Mouse (Mus musculus) left cerebral cortex, postnatal 25 days (tissue): ENCODE measurements at regions not wholly inside any gene's neighbourhood (a gene's known extent, or its start where the extent isn't known, plus 50 kb on each side); places are given as distances from the start of the nearest gene placed in this dataset.
"Not testable (repeated sequence)": the region's sequence is repeated elsewhere in the genome, so short reads cannot be mapped to it uniquely, and the experiment has no call there.

ENCODE experiments used
- DNase-seq, 2 experiments: peaks; one replicate each; pipeline ENCODE4 v3.0.0; 2022; ENCODE audit warnings: low spot score in 2 of 2, mixed read lengths in 1 of 2
- intact Hi-C: fragments of 180-260 bp; cut with DNase I; formaldehyde crosslinking; loops from one replicate; pipeline ENCODE4 v1.15.1; 2025

DNA sequence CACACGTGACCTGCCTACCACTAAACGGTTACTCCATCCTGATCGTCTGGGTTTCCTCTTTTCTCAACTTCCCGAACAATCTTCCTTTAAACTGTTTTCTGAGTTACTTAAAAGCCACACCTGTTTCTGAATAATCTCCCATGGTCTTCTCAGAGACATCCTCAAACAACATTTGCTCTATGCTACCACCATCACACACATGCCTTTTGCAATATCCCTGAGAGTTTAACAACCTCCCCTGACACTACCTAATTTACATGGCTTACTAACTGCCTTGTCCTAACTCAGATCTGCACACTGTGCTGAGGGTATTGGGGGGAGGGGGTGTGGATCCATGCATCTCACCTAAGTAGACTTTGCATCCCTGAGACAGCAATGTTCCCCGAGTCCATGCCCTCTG is 178.6 kb downstream of the Gxylt1 start:
- intact Hi-C loops: no loop called here
- DNase-seq: no peak

- intact Hi-C loops: no loop called here
- no peak for DNase-seq
Measured at GRCm38 (mm10) chr15:93095224-93095623, 179.8 kb downstream of the Gxylt1 start.

GRCm38 (mm10) chr15:93094202-93095135 is 180.5 kb downstream of the Gxylt1 start:
- intact Hi-C loops: no loop called here
- DNase-seq: no peak

DNA sequence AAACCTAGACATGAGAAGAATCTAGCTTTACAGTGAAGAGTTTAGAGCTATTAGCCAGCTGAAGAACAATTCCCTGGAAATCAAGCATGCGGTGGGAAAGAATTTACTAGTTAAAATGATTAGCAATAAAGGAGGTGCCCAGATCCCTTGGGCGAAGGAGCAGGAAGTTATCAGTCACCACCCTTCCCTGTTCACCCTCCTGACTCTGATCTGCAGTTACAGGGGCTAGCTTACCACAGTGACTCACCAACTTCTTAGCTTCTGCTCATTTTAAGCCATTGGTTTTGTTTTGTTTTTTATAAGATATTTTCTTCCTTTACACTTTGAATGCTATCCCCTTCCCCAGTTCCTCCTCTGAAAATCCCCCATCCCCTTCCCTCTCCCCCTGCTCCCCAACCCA is 183.6 kb downstream of the Gxylt1 start:
- DNase-seq: no peak
- intact Hi-C loops: no loop called here

GRCm38 (mm10) chr15:93089347-93089746 is 185.6 kb downstream of the Gxylt1 start:
- intact Hi-C loops: loop anchor here (5.0 kb wide), 1 partner anchor 128 kb away; no protein-coding TSS in a partner anchor
- peak; percentile 28 to 55 for DNase-seq

DNA sequence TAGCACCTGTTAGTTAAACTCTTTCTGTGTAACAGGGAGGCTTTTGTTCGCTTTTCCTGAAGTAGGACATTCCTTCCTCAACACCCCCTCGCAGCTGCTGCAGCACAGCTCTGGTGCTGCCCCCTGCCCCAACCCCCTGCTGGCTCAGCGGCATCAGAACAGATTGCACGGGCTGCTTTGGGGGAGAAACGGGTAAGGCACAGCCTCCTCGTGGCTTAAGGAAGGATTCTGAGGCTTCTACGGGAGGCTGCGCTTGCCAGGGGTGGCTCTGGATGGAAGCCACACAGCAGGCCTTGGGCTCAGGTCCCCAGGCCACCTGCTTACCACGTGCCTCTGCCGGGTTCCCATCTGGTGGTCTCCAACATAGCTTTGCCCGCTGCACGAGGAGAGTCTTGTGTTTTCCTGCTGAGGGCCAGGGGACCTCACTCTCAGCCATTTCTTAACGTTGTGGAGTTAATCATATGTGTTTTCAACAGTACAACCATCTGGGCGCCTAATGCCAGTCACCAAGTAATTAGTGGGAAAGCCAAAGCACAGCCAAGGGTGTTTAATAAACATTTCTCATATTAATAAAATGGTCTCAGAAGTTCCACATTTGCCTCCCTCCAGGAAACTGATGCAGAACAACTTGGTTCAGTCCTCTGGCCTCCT is 189.9 kb downstream of the Gxylt1 start:
- intact Hi-C loops: loop anchor here (5.0 kb wide), 1 partner anchor 132 kb away; no protein-coding TSS in a partner anchor
- DNase-seq: peak; percentile 11 to 47

GRCm38 (mm10) chr15:93074070-93074469 is 200.9 kb downstream of the Gxylt1 start:
- DNase-seq: no peak
- intact Hi-C loops: no loop called here

DNA sequence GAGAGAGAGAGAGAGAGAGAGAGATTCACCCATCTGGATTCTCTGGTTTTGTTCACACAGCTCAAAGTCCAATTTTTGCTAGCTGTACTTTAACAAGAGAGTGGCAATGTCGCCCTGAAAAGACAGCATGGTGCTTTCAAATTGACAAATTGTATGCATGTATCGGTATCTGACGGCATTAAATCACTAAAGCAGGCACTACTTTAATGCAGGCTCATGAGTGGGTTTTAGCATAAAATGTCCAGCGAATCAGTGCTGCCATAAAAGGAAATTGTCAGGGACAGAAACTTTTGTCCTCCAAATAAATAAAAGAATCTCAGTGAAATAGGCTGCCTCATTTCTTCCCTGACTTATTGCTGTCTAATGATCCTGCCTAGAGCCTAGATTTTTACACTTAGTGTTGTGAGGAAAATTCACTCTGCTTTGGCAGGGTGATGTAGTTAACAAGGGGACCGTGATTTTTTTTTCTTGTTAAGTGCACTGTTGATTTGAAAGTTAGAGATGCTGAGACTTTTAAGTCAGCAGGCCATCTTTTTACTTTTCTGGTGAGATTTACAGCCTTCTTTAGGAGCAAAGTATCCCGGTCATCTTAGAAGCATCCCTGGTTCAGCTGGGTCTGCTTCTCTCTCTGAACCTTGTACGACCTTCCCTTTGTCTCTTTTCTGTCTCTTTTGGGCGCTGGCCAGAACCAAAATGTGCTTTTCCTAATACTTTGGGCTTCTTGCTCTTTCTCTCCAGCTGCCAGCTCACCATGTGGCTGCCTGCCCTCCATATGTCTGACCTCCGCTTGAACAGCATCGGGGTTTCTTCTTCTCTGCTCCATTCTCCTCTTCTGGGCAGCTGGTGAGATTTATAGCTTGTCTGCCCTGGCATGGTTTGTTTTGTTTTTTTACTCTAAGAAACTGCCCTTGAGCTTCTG is 212.5 kb downstream of the Gxylt1 start:
- no peak for DNase-seq
- intact Hi-C loops: no loop called here

DNA sequence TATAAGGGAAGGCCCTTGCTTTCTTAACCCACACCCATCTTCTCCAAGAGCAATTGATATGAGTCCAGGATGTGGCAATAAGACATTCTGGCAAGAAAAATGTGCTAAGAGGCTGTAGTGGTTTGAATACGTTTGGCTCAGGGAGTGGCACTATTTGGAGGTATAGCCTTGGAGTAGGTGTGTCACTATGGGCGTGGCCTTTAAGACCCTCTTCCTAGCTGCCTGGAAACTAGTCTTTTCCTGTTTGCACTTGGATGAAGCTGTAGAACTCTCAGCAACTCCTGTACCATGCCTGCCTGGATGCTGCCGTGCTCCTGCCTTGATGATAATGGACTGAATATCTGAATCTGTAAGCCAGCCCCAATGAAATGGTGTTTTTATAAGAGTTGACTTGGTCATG is 221.5 kb downstream of the Gxylt1 start:
- intact Hi-C loops: no loop called here
- DNase-seq: no peak

GRCm38 (mm10) chr15:93027185-93027584 is 247.8 kb downstream of the Gxylt1 start:
- intact Hi-C loops: no loop called here
- no peak for DNase-seq

GRCm38 (mm10) chr15:93026456-93027078 is 248.4 kb downstream of the Gxylt1 start:
- intact Hi-C loops: no loop called here
- DNase-seq: peak in 1 of 2 experiments; percentile 12

DNA sequence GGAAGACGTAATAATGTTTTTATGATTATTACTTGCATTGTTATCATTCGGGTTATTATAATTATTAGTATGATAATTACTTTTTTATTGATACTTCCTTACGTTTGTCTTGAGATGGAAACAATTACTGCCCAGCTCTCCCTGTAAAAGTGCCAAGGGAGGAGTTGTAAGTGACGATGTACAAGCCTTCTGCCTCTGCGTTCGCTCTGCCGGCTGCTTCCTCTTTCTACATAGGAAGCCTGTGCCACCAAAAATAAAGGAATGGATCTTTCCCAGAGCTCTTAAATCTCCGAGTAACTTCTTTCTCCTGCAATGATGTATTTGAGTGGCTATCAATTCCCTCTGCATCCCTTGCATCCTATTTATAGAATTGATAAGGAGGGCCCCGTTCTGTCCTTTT is 249.2 kb downstream of the Gxylt1 start:
- DNase-seq: no peak
- intact Hi-C loops: no loop called here

- no peak for DNase-seq
- intact Hi-C loops: no loop called here
Measured at GRCm38 (mm10) chr15:93024171-93024570, 250.8 kb downstream of the Gxylt1 start.

DNA sequence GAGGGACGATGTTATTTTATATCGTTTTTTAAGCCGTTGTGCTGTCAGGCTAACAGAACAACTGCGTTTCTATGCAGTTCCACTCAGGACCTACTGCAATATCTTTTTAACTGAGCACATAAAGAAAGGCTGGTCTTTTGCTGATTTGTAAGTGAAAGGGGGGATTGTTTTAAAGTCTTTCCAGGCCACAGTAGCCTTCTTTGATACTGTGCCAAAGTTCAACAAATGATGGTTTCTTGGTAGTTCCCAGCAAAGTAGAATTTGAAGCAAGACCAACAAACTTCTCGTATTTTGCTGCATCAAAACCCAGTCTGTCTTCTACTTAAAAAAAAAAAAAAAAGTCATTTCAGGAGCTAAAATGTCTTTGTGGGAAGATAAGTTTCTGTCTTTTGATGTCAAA is 263.8 kb downstream of the Gxylt1 start:
- intact Hi-C loops: no loop called here
- DNase-seq: peak in 1 of 2 experiments; percentile 35

GRCm38 (mm10) chr15:93010629-93011028 is 264.4 kb downstream of the Gxylt1 start:
- DNase-seq: no peak
- intact Hi-C loops: no loop called here

- no peak for DNase-seq
- intact Hi-C loops: no loop called here
Measured at GRCm38 (mm10) chr15:93005751-93006231, 269.2 kb downstream of the Gxylt1 start.

DNA sequence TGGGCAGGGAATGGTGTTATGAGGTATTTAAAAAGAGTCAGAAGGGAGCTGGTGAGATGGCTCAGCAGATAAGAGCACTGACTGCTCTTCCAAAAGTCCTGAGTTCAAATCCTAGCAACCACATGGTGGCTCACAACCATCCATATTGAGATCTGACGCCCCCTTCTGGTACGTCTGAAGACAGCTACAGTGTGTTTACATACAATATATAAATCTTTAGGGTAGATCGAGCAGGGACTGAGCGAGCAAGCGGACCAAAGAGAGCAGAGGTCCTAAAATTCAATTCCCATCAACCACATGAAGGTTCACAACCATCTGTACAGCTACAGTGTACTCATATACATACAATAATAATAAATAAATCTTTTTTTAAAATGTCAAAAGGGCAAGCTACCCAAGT is 269.8 kb downstream of the Gxylt1 start:
- intact Hi-C loops, DNase-seq: not testable (repeated sequence)

DNA sequence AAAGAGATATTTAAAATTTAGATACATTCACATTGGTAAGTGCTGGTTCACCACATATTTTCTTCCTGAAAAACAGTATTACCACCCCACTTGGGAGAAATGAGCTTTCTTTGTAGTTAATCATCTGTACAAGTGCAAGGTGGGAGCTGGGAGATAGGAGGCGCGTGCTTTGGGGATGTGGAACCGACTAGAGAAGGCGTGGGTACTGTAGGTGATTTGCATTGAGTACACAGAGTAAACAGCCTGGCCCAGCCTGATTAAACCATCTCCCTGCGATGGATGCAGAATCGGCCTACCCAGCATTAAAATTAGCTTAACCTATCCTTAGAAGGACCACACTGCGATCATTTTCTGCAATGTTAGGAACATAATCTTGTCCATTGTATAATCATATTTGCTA is 270.4 kb downstream of the Gxylt1 start:
- intact Hi-C loops: loop anchor here (5.0 kb wide), 2 partner anchors 47 to 407 kb away; no protein-coding TSS in a partner anchor
- no peak for DNase-seq

DNA sequence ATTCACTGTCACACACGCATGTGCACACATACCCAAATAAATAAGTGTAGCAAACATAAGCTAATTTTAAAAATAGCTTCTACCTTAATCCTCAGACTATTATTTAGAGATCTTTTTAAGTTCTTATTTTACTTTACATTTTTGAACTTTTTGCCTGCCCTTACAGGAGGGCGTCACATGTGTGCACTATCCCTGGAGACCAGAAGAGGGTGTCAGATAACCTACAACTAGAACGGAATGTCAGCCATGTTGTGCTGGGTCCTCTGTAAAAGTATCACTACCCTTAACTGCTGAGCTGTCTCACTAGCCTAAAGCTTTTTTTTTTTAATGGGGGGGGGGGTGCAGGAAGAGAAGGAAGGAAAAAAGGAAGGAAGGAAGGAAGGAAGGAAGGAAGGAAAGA is 271.7 kb downstream of the Gxylt1 start:
- intact Hi-C loops: loop anchor here (5.0 kb wide), 2 partner anchors 46 to 406 kb away; no protein-coding TSS in a partner anchor
- no peak for DNase-seq
